ENCODE assay signal across 8 mouse cellular contexts in genomic region chr9:54950575-54951321, GRCm38 (mm10). TPM values are rescaled to one million over a fixed set of nuclear protein-coding genes. Genes with fewer than 3 reads are reported as not detected.
DNase-seq lines count a peak whose midpoint lies in the region; ATAC-seq and TF ChIP-seq lines count a peak whose summit lies in the region.

Gene Psma4 (plus strand): TSS chr9:54950790.
Gene AY074887 (minus strand): TSS chr9:54950998.

- WGBS in forebrain, embryonic 10.5 days: under 1% methylated on average over 65 of the region's 65 CpGs
- under 1% methylated on average over 65 of the region's 65 CpGs for WGBS in heart, embryonic 15.5 days
- WGBS in liver, embryonic 14.5 days (ENCODE audit: insufficient replicate concordance): 2% methylated on average over 53 of the region's 65 CpGs
- under 1% methylated on average over 59 of the region's 65 CpGs for WGBS in neural tube, embryonic 11.5 days
- under 1% methylated on average over 62 of the region's 65 CpGs for WGBS in stomach, postnatal 0 days

- TF ChIP-seq EP300 in liver, embryonic 14.5 days (IDR thresholded peaks at IDR 0.05; ENCODE audit: low read depth): no peak
- TF ChIP-seq EP300 in stomach, postnatal 0 days (optimal IDR thresholded peaks at IDR 0.05): no peak

- peak; percentile 99 for ATAC-seq in heart, embryonic 15.5 days (replicated peaks; ENCODE audit: insufficient number of reproducible peaks, insufficient read depth, low FRiP score, low read depth)
- ATAC-seq in liver, embryonic 14.5 days (ENCODE audit: insufficient read depth): peak; percentile 99
- ATAC-seq in neural tube, embryonic 11.5 days (ENCODE audit: insufficient read depth, low FRiP score, low TSS enrichment): peak; percentile 99
- ATAC-seq in stomach, postnatal 0 days (ENCODE audit: low FRiP score, low TSS enrichment): peak; percentile 100

- peaks cover 18% of the 10 kb centered on the region for H3K4me1 ChIP-seq in forebrain, embryonic 10.5 days
- H3K4me1 ChIP-seq in heart, embryonic 15.5 days (replicated peaks): peaks cover 17% of the 10 kb centered on the region
- H3K4me1 ChIP-seq in liver, embryonic 14.5 days (replicated peaks; ENCODE audit: control insufficient read depth in 2 of 2, insufficient read depth in 2 of 2, low read length in 1 of 2): peaks cover 7 to 21% of the 10 kb centered on the region in 2 experiments
- H3K4me1 ChIP-seq in neural tube, embryonic 11.5 days (ENCODE audit: control insufficient read depth, insufficient read depth, low read length): peaks cover 7% of the 10 kb centered on the region; the same call in 1 of the 2 replicates
- no peaks in the 10 kb centered on the region for H3K4me1 ChIP-seq in stomach, postnatal 0 days (replicated peaks; ENCODE audit: control insufficient read depth, insufficient read depth)

- DNase-seq in CD8-positive naive resting alpha-beta T cell, adult 2 months (ENCODE audit: low read depth in 2 of 2, low spot score in 2 of 2): peak; percentile 86 to 90
- DNase-seq in c-Kit-positive CD71-negative TER-119-negative erythroid progenitor cells, embryonic 14.5 days (ENCODE audit: low read depth): peak; percentile 88
- peak; percentile 95 for DNase-seq in forebrain, embryonic 10.5 days (ENCODE audit: extremely low spot score, low spot score)
- DNase-seq in kidney, postnatal 25 days: peak; percentile 92 to 95
- DNase-seq in liver, embryonic 14.5 days (ENCODE audit: low read depth in 3 of 3, low spot score in 3 of 3): peak; percentile 79 to 86 (median 80)
- peak; percentile 96 for DNase-seq in neural tube, embryonic 11.5 days (ENCODE audit: low spot score)
- peak; percentile 98 for DNase-seq in stomach, postnatal 0 days (ENCODE audit: low spot score)

- peak within 1 kb of the TSS; percentile 90 for H3K9ac ChIP-seq in heart, embryonic 15.5 days
- H3K9ac ChIP-seq in liver, embryonic 14.5 days (replicated peaks): peak within 1 kb of the TSS; percentile 77
- H3K9ac ChIP-seq in neural tube, embryonic 11.5 days (ENCODE audit: low read length): peak within 1 kb of the TSS; percentile 77
- peak within 1 kb of the TSS; percentile 86 for H3K9ac ChIP-seq in stomach, postnatal 0 days (ENCODE audit: low read length)

- peak within 1 kb of the TSS; percentile 94 for H3K27ac ChIP-seq in forebrain, embryonic 10.5 days
- H3K27ac ChIP-seq in heart, embryonic 15.5 days: peak within 1 kb of the TSS; percentile 92
- peak within 1 kb of the TSS; percentile 29 for H3K27ac ChIP-seq in liver, embryonic 14.5 days
- peak within 1 kb of the TSS; percentile 71 for H3K27ac ChIP-seq in neural tube, embryonic 11.5 days (ENCODE audit: low read depth, low read length)
- H3K27ac ChIP-seq in stomach, postnatal 0 days (replicated peaks): peak within 1 kb of the TSS; percentile 94

- H3K36me3 ChIP-seq in forebrain, embryonic 10.5 days (replicated peaks): peaks cover 37% of the 10 kb centered on the region
- H3K36me3 ChIP-seq in heart, embryonic 15.5 days: peaks cover 27% of the 10 kb centered on the region
- H3K36me3 ChIP-seq in liver, embryonic 14.5 days (replicated peaks; ENCODE audit: control insufficient read depth, insufficient read depth, low read depth): peaks cover 14% of the 10 kb centered on the region
- H3K36me3 ChIP-seq in neural tube, embryonic 11.5 days (ENCODE audit: control insufficient read depth, insufficient read depth, low read length): peaks cover 2% of the 10 kb centered on the region
- peaks cover 11% of the 10 kb centered on the region; the same call in 1 of the 2 replicates for H3K36me3 ChIP-seq in stomach, postnatal 0 days (ENCODE audit: control insufficient read depth, insufficient read depth, low read length)

- peak within 1 kb of the TSS; percentile 90 for H3K4me3 ChIP-seq in forebrain, embryonic 10.5 days
- H3K4me3 ChIP-seq in heart, embryonic 15.5 days: peak within 1 kb of the TSS; percentile 96
- peak within 1 kb of the TSS; percentile 70 to 94 for H3K4me3 ChIP-seq in liver, embryonic 14.5 days (ENCODE audit: insufficient read depth in 1 of 2, low read depth in 2 of 2, low read length in 2 of 2)
- peak within 1 kb of the TSS; percentile 76 for H3K4me3 ChIP-seq in neural tube, embryonic 11.5 days (ENCODE audit: low read depth, low read length)
- peak within 1 kb of the TSS; percentile 88 for H3K4me3 ChIP-seq in stomach, postnatal 0 days (ENCODE audit: low read depth, low read length)

- no peaks in the 10 kb centered on the region for H3K9me3 ChIP-seq in forebrain, embryonic 10.5 days
- no peaks in the 10 kb centered on the region for H3K9me3 ChIP-seq in heart, embryonic 15.5 days (replicated peaks)
- no peaks in the 10 kb centered on the region for H3K9me3 ChIP-seq in liver, embryonic 14.5 days (ENCODE audit: control insufficient read depth, low read length)
- H3K9me3 ChIP-seq in neural tube, embryonic 11.5 days (ENCODE audit: control insufficient read depth, low read length): no peaks in the 10 kb centered on the region
- H3K9me3 ChIP-seq in stomach, postnatal 0 days (ENCODE audit: control insufficient read depth, low read length): no peaks in the 10 kb centered on the region

- H3K4me2 ChIP-seq in heart, embryonic 15.5 days: peak within 1 kb of the TSS; percentile 71
- peak within 1 kb of the TSS; percentile 92 for H3K4me2 ChIP-seq in liver, embryonic 14.5 days (ENCODE audit: low read depth)
- peak within 1 kb of the TSS; percentile 53 for H3K4me2 ChIP-seq in neural tube, embryonic 11.5 days (ENCODE audit: low read depth)
- peak within 1 kb of the TSS; percentile 81 for H3K4me2 ChIP-seq in stomach, postnatal 0 days (replicated peaks; ENCODE audit: low read depth)

- no peak for TF ChIP-seq CTCF in liver, embryonic 14.5 days (IDR thresholded peaks at IDR 0.05; ENCODE audit: low read depth)
- TF ChIP-seq CTCF in stomach, postnatal 0 days (IDR thresholded peaks at IDR 0.05; ENCODE audit: low read depth): no peak

- no peaks in the 10 kb centered on the region for H3K27me3 ChIP-seq in forebrain, embryonic 10.5 days (ENCODE audit: poor library complexity, severe bottlenecking)
- H3K27me3 ChIP-seq in heart, embryonic 15.5 days: no peaks in the 10 kb centered on the region
- H3K27me3 ChIP-seq in liver, embryonic 14.5 days (ENCODE audit: control insufficient read depth, insufficient read depth, low read length): no peaks in the 10 kb centered on the region
- no peaks in the 10 kb centered on the region for H3K27me3 ChIP-seq in neural tube, embryonic 11.5 days (ENCODE audit: control insufficient read depth, insufficient read depth, low read length)
- no peaks in the 10 kb centered on the region for H3K27me3 ChIP-seq in stomach, postnatal 0 days (ENCODE audit: control insufficient read depth, insufficient read depth, low read length)

RNA-seq across cellular contexts. Expression of gene Psma4, which starts in this region (rescaled TPM):
- 327 and 338 TPM in 2 replicates for polyA plus RNA-seq in forebrain, embryonic 10.5 days (2016; fragmentation: Nextera tagmentation; extraction: Ambion mirVana)
- polyA plus RNA-seq in heart, embryonic 15.5 days (2015; fragmentation: Nextera tagmentation; extraction: Ambion mirVana): 201 and 205 TPM in 2 replicates
- 58.5 and 91.1 TPM in 2 replicates for polyA plus RNA-seq in liver, embryonic 14.5 days (2012; rRNA removed)
- polyA plus RNA-seq in liver, embryonic 14.5 days (2014; fragmentation: Nextera tagmentation; extraction: Ambion mirVana): 170 and 171 TPM in 2 replicates
- 315 and 316 TPM in 2 replicates for polyA plus RNA-seq in neural tube, embryonic 11.5 days (2014; fragmentation: Nextera tagmentation; extraction: Ambion mirVana)
- 196 and 201 TPM in 2 replicates for polyA plus RNA-seq in stomach, postnatal 0 days (2015; fragmentation: Nextera tagmentation; extraction: Ambion mirVana)

RNA-seq across cellular contexts. Expression of gene AY074887, which starts in this region (rescaled TPM):
- polyA plus RNA-seq in forebrain, embryonic 10.5 days (2016; fragmentation: Nextera tagmentation; extraction: Ambion mirVana): 0.77 and 1.1 TPM in 2 replicates
- polyA plus RNA-seq in heart, embryonic 15.5 days (2015; fragmentation: Nextera tagmentation; extraction: Ambion mirVana): 0.62 and 0.87 TPM in 2 replicates
- 0.04 TPM in 1 of 2 replicates, not detected in the other for polyA plus RNA-seq in liver, embryonic 14.5 days (2012; rRNA removed)
- polyA plus RNA-seq in liver, embryonic 14.5 days (2014; fragmentation: Nextera tagmentation; extraction: Ambion mirVana): 0.27 and 0.69 TPM in 2 replicates
- polyA plus RNA-seq in neural tube, embryonic 11.5 days (2014; fragmentation: Nextera tagmentation; extraction: Ambion mirVana): 0.74 and 0.77 TPM in 2 replicates
- polyA plus RNA-seq in stomach, postnatal 0 days (2015; fragmentation: Nextera tagmentation; extraction: Ambion mirVana): 0.25 and 0.44 TPM in 2 replicates

Comparison
In these comparisons a context has a peak if more than half of its experiments do, and no peak if none do; other contexts are left out.
1. Peak in every context shown above with its lines: DNase-seq, ATAC-seq, H3K4me3 ChIP-seq and H3K27ac ChIP-seq.
2. H3K27ac ChIP-seq: peak in every context shown above with its lines; median percentile 94 in forebrain, embryonic 10.5 days; 94 in stomach, postnatal 0 days; 92 in heart, embryonic 15.5 days; 71 in neural tube, embryonic 11.5 days; 29 in liver, embryonic 14.5 days.